Mouse (Mus musculus): ENCODE results near the gene Snx19.

- TF ChIP-seq CTCF (IDR thresholded peaks at IDR 0.05; ENCODE audit: low read depth) (no peak), EP300 (optimal IDR thresholded peaks at IDR 0.05) (no peak)
Observed at GRCm38 (mm10) chr9:30460501-30460900, 33.6 kb downstream of the Snx19 start.
